Mouse (Mus musculus) urinary bladder, postnatal 10 days (tissue): Measurements from ENCODE around the gene Slf2.
A peak's percentile ranks its signal among the peaks of the same experiment; 100 is the strongest.

Experiments used
- DNase-seq: peaks from one replicate; pipeline ENCODE4 v3.0.0; 2022; ENCODE audit warnings: low spot score

Gene Slf2

GRCm38 (mm10) chr19:44984420-44984819 is 53.5 kb downstream of the Slf2 start:
- DNase-seq = no peak

- DNase-seq = no peak
Observed at GRCm38 (mm10) chr19:44985159-44985988, 54.4 kb downstream of the Slf2 start.

- no peak for DNase-seq
Observed at GRCm38 (mm10) chr19:44987004-44987403, 56.1 kb downstream of the Slf2 start.

DNA sequence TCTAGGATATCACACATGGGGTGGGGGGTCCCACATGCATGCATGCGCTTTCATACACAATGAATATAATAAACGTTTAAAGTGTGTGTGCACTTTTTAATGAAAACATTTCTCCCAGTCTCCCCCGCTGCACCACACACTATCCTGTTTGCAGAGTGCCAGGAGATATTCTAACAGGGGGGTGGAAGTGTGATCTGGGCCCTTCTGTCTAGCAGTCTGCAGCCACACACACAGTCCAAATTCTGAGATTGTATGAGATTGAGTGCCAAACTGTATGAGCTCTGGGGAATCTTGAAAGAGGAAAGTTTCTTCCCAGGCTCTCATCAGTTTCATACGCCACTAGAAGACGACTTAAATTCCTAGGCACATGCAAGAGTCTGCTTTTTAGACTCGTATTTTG is 56.9 kb downstream of the Slf2 start:
- DNase-seq = no peak

- no peak for DNase-seq
Observed at GRCm38 (mm10) chr19:44988321-44988720, 57.4 kb downstream of the Slf2 start.

DNA sequence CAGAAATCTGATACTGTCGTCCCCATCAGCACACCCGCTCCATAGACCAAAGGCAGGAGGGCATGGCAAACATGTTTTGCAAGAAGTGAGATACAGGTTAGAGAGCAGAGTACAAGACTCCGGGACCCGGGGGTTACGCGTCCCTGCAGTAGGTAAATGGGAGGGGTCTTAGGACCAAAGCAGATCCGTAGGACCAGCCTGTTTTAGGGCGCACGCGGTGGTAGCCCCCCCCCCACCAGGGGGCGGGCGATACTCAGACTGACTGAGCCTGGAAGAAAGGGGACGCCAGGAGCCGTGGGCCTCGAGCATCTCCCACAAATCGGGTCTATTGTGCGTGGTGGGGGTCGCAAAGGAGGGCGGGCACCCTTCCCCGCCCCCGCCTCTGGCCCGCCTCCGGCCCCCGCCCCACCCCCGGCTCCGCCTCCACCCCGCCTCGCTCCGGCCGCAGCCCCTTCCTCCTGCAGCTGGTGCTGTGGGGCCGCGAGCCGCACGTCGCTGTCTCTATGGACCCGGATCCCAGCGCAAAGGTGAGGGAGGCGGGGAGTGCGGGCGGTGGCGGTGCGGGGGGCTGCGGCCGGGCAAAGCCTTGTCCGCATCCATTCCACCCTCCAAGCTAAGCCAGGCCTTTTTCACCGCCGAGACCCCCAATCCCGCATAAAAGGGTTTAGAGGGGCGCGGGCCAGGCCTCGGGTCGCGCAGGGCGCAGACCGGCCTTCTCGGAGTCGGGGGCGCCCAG is 58.0 kb downstream of the Slf2 start, which contains the start of gene Sema4g:
Gene Sema4g (plus strand): TSS at position 271 of the 736 bp plus-strand sequence.
- DNase-seq = no peak

DNA sequence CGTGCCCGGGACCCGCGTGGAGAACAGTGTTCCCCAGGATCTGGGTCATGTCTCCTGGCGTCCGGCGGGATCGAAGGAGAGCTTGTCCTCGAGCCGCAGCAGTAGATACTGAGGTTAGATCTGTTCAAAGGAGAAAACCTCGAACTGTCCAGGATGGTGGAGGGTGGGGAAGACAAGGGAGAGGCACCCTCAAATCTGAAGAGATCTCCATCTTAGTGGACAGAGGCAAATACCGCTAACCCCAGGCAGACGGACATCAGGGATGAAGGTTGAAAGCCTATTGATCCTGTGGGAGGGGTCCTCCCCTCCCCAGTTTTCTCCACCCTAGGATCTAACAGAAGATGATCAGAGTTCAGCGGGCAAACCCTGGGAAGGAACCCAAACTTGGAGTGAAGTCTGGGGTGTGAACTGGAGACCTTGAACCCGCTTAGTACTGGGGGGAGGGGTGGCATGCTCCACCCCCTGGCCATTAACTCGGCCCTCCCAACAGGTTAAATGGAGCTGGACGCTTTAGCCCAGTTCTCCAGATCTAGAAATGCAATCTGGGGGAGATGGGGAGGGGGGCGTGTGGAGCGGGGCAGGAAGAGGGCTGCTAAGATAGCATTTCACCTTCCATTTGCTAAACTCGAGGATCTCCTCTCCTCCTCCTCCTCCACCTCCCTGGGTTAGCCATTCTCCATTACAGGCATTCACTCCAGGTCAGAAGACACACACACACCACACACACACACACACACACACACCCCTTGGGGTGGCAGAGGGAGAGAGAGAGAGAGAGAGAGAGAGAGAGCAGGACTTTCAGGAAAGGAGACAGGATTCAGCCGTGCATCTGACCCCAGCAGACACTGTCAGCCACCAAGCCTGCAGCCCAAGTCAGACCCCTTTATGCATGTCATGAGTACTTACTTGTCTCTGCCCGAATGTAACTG is 58.9 kb downstream of the Slf2 start:
- no peak for DNase-seq

DNA sequence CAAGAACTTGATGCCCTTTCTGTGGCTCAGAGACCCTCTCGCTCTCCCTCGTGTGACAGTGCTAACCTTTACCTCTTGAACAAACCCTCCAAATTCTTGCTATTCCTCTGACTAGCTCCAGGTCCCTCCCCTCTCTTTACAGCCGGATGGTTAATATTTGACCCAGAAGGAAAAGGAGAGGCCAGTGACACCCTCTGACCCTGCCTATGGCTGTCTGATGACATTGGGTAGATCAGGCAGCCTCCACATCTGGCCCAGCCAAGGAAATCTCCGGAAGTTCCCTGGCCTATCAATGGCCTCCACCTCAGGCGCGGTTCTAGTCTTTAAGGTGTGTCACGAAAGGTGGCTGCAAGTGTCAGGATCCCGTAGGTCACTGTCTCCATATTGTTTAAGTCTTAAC is 60.1 kb downstream of the Slf2 start:
- DNase-seq = no peak

DNA sequence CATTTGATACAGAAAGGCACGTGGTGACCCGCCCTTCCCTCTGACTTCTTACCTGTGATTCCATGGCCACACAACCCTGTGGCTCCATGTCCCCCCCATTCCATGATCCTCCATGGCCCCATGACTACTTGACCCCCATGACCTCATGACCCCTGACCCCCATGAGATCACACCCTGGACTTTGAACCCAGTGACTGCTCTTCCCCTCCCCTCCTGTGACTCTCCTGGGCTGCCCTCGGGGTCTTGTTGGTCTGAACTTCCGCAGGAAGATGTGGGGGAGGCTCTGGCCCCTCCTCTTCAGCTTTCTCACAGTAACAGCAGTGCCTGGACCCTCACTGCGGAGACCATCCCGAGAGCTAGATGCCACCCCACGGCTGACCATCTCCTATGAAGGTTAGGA is 61.3 kb downstream of the Slf2 start:
- no peak for DNase-seq

GRCm38 (mm10) chr19:44992712-44993111 is 61.8 kb downstream of the Slf2 start:
- no peak for DNase-seq

DNA sequence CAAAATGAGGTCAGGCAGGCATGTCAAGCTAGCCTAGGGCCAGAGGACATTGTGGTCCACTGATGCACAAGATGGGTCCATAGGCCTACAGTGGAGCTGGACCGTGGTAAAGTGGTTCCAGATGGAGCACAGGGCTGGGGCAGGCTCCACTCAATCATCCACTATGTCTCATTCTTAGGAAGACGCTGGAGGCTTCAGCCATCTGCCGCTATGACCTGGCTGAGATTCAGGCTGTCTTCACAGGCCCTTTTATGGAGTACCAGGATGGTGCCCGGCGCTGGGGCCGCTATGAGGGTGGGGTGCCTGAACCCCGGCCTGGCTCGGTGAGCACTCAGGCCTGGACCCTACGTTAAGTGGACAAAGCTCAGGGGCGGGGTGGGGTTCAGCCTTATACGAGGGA is 66.8 kb downstream of the Slf2 start:
- no peak for DNase-seq

DNA sequence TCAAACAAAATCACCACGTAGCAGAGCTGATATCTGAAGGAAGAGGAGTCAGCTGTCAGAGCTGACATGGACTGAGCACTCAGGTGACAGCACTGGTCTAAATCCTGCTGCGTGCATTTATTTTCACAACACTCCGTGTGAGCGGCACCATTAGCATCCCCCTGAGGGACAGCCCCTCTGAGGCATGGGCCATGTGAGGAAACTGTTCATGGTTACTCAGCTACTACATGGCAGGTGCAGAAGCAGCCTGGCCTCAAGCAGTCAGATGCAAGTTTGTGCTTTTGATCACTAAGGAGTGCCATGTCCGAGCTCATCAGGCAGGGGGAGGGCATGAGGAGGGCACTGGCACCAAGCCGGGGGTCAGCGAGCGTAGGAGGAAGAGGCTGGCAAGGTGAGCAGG is 68.7 kb downstream of the Slf2 start:
- no peak for DNase-seq

GRCm38 (mm10) chr19:45002301-45002700 is 71.3 kb downstream of the Slf2 start:
- no peak for DNase-seq

- no peak for DNase-seq
Observed at GRCm38 (mm10) chr19:45003740-45004516, 73.0 kb downstream of the Slf2 start.

DNA sequence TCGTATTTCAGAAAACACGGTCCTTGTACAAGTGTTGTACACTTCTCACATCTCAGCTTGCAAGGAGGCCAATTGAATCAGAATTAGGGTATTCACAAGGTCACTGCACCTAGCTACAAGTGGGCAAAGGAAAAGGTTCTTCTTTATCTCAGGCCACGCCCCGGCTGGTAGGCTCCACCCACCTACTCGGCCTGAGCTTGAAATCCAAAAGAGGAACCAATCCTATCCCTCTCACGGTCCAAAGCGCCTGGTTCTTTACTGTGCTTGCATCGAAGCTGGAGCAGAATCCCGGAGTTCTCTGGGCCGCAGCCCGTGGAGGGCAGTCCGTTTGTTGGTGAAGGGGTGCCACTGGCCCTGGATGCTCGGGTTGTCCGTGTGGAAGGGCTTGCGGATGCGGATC is 74.5 kb downstream of the Slf2 start, which contains the start of gene Twnk:
Gene Twnk (plus strand): TSS at position 220 of the 400 bp plus-strand sequence.
- DNase-seq = no peak

- peak; percentile 94 for DNase-seq
Observed at GRCm38 (mm10) chr19:45005957-45006712, 75.2 kb downstream of the Slf2 start, which contains the start of gene Mrpl43. Mrpl43 (minus strand) TSS chr19:45006442.

- DNase-seq = no peak
Observed at GRCm38 (mm10) chr19:45007021-45007420, 76.1 kb downstream of the Slf2 start.

DNA sequence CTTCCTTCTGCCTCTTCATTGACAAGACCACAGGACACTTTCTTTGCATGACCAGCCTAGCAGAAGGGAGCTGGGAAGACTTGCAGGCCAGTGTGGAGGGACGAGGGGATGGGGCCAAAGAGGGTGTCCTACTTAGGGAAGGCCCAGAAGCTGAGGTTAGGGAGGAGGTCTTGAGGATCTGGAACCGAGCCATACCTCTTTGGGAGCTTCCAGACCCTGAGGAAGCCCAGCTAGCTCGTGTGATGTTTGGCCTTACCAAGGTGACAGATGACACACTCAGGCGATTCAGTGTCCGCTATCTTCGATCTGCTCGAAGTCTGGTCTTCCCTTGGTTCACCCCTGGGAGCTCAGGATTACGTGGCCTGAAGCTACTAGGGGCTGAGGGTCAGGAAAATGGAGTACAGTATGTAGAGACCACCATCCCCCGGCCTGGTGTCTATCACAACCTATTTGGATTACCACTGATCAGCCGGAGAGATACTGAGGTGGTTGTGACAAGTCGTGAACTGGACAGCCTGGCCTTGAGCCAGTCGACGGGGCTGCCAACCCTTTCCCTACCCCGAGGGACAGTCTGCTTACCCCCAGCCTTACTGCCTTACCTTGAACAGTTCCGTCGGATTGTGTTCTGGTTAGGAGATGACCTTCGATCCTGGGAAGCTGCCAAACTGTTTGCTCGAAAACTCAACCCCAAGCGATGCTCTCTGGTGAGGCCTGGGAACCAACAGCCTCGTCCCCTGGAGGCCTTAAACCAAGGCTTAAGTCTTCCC is 76.7 kb downstream of the Slf2 start:
- DNase-seq = no peak

- no peak for DNase-seq
Observed at GRCm38 (mm10) chr19:45010646-45011045, 79.7 kb downstream of the Slf2 start.

GRCm38 (mm10) chr19:45012219-45012618 is 81.3 kb downstream of the Slf2 start:
- no peak for DNase-seq
